Mouse (Mus musculus): ENCODE measurements at regions not wholly inside any gene's neighbourhood (a gene's known extent, or its start where the extent isn't known, plus 50 kb on each side); places are given as distances from the start of the nearest gene placed in this dataset.

- Histone ChIP-seq H3K9ac (replicated peaks; ENCODE audit: low read depth, low read length) (no peak overlapping the region), H3K4me2 (ENCODE audit: low read depth, low read length) (no peak overlapping the region), H3K36me3 (replicated peaks; ENCODE audit: control insufficient read depth, insufficient read depth, low read length) (no peaks in the 10 kb centered on the region), H3K4me1 (ENCODE audit: control insufficient read depth, insufficient read depth) (no peaks in the 10 kb centered on the region), H3K27me3 (ENCODE audit: control insufficient read depth, insufficient read depth, low read length) (no peaks in the 10 kb centered on the region), H3K9me3 (replicated peaks; ENCODE audit: control insufficient read depth, low read length) (no peaks in the 10 kb centered on the region), H3K27ac (ENCODE audit: low read depth) (no peak overlapping the region), H3K4me3 (ENCODE audit: low read depth, low read length) (no peak overlapping the region)
- 70% methylated on average over 2 of the region's 2 CpGs for WGBS
- ATAC-seq (ENCODE audit: insufficient read depth, low read depth) (no peak), DNase-seq (ENCODE audit: low spot score) (no peak)
- TF ChIP-seq CTCF (IDR thresholded peaks at IDR 0.05; ENCODE audit: low read depth) (no peak), EP300 (IDR thresholded peaks at IDR 0.05; ENCODE audit: low read depth) (no peak)
Measured at GRCm38 (mm10) chr13:15877606-15878005, 134.0 kb upstream of the Inhba start.

- TF ChIP-seq CTCF (IDR thresholded peaks at IDR 0.05; ENCODE audit: low read depth) (no peak), EP300 (IDR thresholded peaks at IDR 0.05; ENCODE audit: low read depth) (no peak)
- H3K27ac ChIP-seq (ENCODE audit: low read depth) = no peak overlapping the region
- no peak overlapping the region for H3K4me2 ChIP-seq (ENCODE audit: low read depth, low read length)
- no peaks in the 10 kb centered on the region for H3K27me3 ChIP-seq (ENCODE audit: control insufficient read depth, insufficient read depth, low read length)
- H3K4me3 ChIP-seq (ENCODE audit: low read depth, low read length) = no peak overlapping the region
- no peaks in the 10 kb centered on the region for H3K36me3 ChIP-seq (replicated peaks; ENCODE audit: control insufficient read depth, insufficient read depth, low read length)
- H3K9ac ChIP-seq (replicated peaks; ENCODE audit: low read depth, low read length) = no peak overlapping the region
- no peak for DNase-seq (ENCODE audit: low spot score)
- no peaks in the 10 kb centered on the region for H3K4me1 ChIP-seq (ENCODE audit: control insufficient read depth, insufficient read depth)
- ATAC-seq (ENCODE audit: insufficient read depth, low read depth) = no peak
- no peaks in the 10 kb centered on the region for H3K9me3 ChIP-seq (replicated peaks; ENCODE audit: control insufficient read depth, low read length)
Measured at GRCm38 (mm10) chr13:15879576-15879975, 132.1 kb upstream of the Inhba start.

GRCm38 (mm10) chr13:15890794-15891193, 120.9 kb upstream of the Inhba start:
- Histone ChIP-seq H3K4me2 (ENCODE audit: low read depth, low read length) (no peak overlapping the region), H3K4me1 (ENCODE audit: control insufficient read depth, insufficient read depth) (no peaks in the 10 kb centered on the region), H3K27ac (ENCODE audit: low read depth) (no peak overlapping the region), H3K36me3 (replicated peaks; ENCODE audit: control insufficient read depth, insufficient read depth, low read length) (no peaks in the 10 kb centered on the region), H3K9me3 (replicated peaks; ENCODE audit: control insufficient read depth, low read length) (no peaks in the 10 kb centered on the region), H3K27me3 (ENCODE audit: control insufficient read depth, insufficient read depth, low read length) (no peaks in the 10 kb centered on the region), H3K4me3 (ENCODE audit: low read depth, low read length) (no peak overlapping the region), H3K9ac (replicated peaks; ENCODE audit: low read depth, low read length) (no peak overlapping the region)
- DNase-seq (ENCODE audit: low spot score) (no peak), ATAC-seq (ENCODE audit: insufficient read depth, low read depth) (no peak)
- whole genome bisulfite sequencing = 55% methylated on average over 3 of the region's 3 CpGs
- TF ChIP-seq EP300 (IDR thresholded peaks at IDR 0.05; ENCODE audit: low read depth) = no peak
- no peak for TF ChIP-seq CTCF (IDR thresholded peaks at IDR 0.05; ENCODE audit: low read depth)

GRCm38 (mm10) chr13:15891403-15891802, 120.2 kb upstream of the Inhba start:
- Histone ChIP-seq H3K4me3 (ENCODE audit: low read depth, low read length) (no peak overlapping the region), H3K4me2 (ENCODE audit: low read depth, low read length) (no peak overlapping the region), H3K9me3 (replicated peaks; ENCODE audit: control insufficient read depth, low read length) (no peaks in the 10 kb centered on the region), H3K27me3 (ENCODE audit: control insufficient read depth, insufficient read depth, low read length) (no peaks in the 10 kb centered on the region), H3K4me1 (ENCODE audit: control insufficient read depth, insufficient read depth) (no peaks in the 10 kb centered on the region), H3K9ac (replicated peaks; ENCODE audit: low read depth, low read length) (no peak overlapping the region), H3K27ac (ENCODE audit: low read depth) (no peak overlapping the region), H3K36me3 (replicated peaks; ENCODE audit: control insufficient read depth, insufficient read depth, low read length) (no peaks in the 10 kb centered on the region)
- ATAC-seq (ENCODE audit: insufficient read depth, low read depth) (no peak), DNase-seq (ENCODE audit: low spot score) (no peak)
- TF ChIP-seq CTCF (IDR thresholded peaks at IDR 0.05; ENCODE audit: low read depth) (no peak), EP300 (IDR thresholded peaks at IDR 0.05; ENCODE audit: low read depth) (no peak)

GRCm38 (mm10) chr13:15898201-15898600, 113.5 kb upstream of the Inhba start:
- Histone ChIP-seq H3K27ac (ENCODE audit: low read depth) (no peak overlapping the region), H3K9me3 (replicated peaks; ENCODE audit: control insufficient read depth, low read length) (no peaks in the 10 kb centered on the region), H3K36me3 (replicated peaks; ENCODE audit: control insufficient read depth, insufficient read depth, low read length) (no peaks in the 10 kb centered on the region), H3K4me1 (ENCODE audit: control insufficient read depth, insufficient read depth) (no peaks in the 10 kb centered on the region), H3K9ac (replicated peaks; ENCODE audit: low read depth, low read length) (no peak overlapping the region), H3K4me3 (ENCODE audit: low read depth, low read length) (no peak overlapping the region), H3K4me2 (ENCODE audit: low read depth, low read length) (no peak overlapping the region), H3K27me3 (ENCODE audit: control insufficient read depth, insufficient read depth, low read length) (no peaks in the 10 kb centered on the region)
- TF ChIP-seq CTCF (IDR thresholded peaks at IDR 0.05; ENCODE audit: low read depth) (no peak), EP300 (IDR thresholded peaks at IDR 0.05; ENCODE audit: low read depth) (no peak)
- ATAC-seq (ENCODE audit: insufficient read depth, low read depth) (no peak), DNase-seq (ENCODE audit: low spot score) (no peak)
- 72% methylated on average over 1 of the region's 1 CpGs for WGBS

Measured in heart, postnatal 0 days (tissue).